Mouse (Mus musculus) A20 (cell line): ENCODE measurements at regions not wholly inside any gene's neighbourhood (a gene's known extent, or its start where the extent isn't known, plus 50 kb on each side); places are given as distances from the start of the nearest gene placed in this dataset.
A peak's percentile ranks its signal among the peaks of the same experiment; 100 is the strongest.

ENCODE experiments used
- DNase-seq: peaks from one replicate; pipeline ENCODE4 v3.0.0-alpha.2; 2011; ENCODE audit warnings: low read depth, low spot score

DNA sequence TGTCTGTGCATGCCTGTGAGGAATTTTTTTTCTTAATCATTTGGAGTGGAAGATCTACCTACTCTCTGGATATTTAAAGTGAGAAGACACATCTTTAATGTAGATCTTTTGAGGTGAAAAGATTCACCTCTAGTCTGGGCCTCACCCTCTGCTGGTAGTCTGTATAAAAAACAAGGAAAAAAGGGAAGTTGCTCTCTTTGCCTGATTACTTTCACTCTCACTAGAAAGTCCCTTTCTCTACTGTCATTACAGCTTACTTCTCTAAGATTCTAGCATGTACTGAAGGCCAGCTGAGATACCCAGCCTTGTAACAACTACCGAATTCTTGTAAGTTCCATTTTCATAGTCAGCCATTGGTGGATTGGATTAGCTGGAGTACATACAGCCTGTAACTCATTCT, 3791.9 kb downstream of the 9330182O14Rik start:
- DNase-seq: peak; percentile 8

DNA sequence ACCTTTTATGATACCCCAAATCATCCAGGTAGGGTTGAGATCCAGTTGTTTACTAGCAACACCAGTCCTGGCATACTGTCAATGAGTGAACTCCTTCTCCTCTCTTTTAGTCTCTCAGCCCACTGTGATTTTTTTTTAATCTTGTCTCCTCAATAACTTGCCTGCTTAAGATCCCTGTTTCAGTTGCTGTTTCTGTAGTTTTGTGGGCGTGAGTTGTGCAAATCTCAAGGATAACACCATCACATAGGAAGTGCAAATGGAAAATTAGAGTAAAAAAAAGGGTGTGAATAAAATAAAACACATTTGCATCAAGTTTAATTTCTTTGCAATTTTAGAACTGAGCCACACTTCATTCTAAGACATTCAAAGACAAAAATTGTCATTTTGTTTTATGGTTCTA, 3799.4 kb downstream of the 9330182O14Rik start:
- no peak for DNase-seq

DNA sequence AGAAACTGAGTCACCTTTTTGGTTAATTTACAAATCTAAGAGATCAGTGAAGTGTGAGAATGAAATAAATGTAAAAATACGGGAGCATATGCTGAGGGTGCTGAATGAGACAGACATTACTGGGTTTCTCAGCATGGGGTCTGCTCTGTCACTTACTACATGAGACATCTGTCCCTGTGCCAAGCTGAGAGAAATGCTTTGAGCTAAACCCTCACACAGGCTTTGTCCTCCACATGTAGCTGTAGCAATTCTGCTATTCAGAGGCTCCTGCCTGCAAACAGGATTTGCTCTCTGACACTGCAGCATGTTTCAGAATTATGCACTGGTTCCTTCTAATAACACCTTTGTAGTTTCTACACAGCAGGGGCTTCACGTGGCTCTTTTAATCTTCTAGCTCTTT, 3806.3 kb downstream of the 9330182O14Rik start:
- DNase-seq: no peak

DNA sequence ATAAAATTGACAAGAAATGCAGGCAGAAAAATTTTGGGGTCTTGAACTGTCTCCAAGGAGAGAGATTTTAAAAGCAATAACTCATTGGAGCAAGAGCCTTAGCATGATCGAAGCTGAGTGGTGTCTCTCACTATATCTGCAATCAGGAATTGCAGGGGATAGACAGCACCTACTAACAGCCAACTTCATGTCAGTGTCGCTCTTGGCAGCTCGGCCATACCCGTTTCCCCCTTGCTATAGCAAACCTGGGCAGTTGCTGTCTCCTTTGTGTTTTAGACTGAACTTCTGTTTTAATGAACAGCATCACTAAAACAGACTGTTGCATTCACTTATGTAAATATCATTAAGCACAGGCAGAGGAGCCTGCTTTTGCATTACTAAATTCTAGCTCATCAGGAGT, 3806.7 kb downstream of the 9330182O14Rik start:
- DNase-seq: no peak

DNA sequence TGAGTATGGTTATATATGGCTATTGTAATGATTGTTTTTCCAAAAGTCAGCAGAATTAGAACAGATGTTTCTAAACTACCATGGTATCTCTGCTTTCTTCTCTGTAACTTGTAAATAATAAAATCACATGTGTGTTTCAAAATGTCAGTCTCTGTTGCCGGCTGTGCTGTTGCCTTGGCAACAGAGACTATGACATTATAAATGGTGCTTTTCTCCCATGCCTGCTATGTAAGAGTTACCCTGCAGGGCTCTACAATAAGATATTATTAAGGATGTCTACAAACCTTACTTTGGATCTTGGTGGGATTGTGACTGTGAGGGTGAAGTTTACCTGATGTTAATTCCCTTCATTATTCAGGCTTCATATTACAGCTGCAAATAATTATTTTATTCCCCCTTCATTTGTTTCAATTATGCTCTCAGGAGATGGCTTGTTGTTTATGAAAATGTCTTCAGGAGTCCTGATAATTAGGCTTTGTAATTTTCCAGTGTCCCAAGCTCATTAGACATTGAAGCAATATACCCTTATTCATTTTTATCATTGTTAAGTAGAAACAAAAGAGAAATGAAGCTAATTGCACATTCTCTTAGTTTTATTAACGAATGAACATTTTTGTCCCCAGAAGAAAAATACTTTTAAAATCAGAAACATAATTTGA, 3808.0 kb downstream of the 9330182O14Rik start:
- no peak for DNase-seq

DNA sequence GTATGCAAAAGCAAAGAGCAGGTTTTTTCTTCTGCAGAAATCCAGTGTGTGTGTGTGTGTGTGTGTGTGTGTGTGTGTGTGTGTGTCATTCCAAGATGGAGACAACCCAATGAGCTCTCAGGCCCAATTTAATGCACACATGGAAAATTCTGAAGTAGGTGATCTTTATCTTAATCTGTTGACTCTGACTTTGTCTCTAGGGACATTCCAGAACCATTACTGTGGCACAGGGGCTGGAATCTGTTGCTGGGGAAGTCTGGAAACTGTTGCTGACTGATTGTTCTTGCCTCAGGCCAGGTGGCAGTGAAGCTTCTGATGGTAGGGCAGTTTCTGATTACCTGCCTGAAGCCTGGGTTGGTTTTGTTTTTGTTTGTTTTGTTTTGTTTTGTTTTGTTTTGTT, 3850.8 kb downstream of the 9330182O14Rik start:
- DNase-seq: no peak

DNA sequence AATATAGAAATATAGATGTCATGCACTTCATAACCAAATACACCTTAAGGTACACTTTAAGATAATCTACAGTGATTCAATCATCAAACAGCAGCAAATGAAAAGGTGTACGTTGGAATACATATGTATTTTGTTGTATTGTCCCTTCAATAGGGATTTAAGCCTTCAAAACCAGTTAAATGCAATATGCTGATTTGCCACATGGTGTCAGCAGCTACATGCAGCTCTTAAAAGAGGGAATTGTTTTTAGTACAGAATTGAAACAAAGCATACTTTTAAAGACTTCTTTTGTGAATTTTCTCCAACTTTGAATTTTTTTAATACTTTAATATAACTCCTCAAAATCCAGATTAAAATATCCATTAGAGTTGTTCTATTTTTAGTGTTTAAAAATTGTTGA, 3857.1 kb downstream of the 9330182O14Rik start:
- DNase-seq: peak; percentile 5

DNA sequence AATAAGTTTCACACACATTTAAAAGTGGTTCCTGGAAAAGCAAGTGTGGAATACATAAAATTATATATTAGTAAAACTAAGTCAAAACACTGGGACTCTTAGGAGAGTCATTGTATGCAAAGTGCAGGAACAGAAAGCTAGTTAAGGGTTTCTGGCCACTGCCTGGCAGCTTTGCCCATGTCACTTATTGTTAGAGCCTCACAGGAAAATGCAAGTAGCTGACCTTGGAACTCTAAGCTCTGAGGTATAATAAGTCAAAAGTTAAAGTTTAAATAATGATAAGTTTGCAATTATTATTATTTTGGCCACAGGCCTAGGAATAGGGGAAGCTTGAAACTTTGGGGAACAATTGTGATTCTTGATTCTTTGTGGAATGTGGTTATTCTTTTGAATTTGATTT, 3858.8 kb downstream of the 9330182O14Rik start:
- no peak for DNase-seq

DNA sequence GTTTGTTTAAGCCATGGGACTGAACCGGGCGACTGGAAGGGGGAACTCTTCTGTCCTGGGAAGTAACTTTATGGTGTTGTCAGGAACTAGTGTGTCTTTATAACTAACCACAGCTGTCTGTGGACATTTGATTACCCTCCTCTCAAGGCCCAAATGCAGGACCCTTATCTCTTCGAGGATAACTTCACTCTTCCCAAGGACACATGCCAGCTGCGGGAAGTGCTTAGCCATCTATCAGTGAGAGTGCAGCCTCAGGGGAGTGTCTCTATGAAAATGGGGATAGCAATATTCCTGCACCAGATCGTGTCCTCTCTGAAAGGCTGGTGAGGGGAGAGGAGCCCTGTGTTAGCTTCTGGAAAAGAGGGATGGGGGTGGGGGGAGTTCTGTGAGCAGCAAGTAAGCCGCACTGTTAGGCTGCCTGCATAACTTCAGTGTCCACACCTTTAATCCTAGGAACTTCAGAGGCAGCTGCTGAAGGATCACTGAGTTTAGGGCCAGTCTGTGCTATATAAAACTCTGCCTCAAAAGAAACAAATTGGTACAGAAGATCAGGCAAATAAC, 3892.4 kb downstream of the 9330182O14Rik start:
- no peak for DNase-seq

DNA sequence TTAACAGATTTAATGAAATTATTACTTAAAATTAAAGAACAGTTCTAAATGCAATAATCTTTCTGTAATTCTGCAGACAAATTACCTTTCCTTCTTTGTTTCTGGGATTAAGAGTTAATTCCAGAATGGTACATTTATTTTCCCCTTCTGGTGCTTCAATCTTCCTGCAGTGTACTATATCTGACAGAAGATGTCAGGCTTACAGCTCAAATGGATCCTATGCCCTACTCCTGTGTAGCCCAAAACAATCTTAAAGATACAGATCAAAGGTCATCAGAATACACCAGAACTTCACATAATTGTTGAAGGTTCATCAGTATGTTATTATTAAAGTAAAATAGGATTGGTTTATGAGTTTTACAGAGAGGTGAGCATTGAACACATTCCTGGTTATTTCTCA, 3901.7 kb downstream of the 9330182O14Rik start:
- DNase-seq: no peak

DNA sequence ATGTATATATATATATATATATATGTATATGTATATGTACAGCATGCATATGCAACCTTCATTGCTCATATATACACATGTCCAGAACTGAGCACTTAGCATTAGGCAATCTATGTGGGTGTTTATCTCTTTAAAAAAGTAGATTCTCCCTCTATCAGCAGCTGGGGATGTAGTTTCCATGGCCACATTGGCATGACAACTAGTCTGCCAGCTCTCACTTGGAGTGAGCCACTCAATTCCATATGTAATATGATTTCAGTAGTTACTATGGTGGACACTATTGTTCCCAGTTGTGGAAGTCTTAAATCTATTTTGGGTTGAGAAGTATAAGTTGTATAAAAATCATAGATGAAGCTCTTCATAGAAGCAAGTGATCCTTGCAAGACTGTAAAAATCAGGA, 3903.7 kb downstream of the 9330182O14Rik start:
- no peak for DNase-seq

DNA sequence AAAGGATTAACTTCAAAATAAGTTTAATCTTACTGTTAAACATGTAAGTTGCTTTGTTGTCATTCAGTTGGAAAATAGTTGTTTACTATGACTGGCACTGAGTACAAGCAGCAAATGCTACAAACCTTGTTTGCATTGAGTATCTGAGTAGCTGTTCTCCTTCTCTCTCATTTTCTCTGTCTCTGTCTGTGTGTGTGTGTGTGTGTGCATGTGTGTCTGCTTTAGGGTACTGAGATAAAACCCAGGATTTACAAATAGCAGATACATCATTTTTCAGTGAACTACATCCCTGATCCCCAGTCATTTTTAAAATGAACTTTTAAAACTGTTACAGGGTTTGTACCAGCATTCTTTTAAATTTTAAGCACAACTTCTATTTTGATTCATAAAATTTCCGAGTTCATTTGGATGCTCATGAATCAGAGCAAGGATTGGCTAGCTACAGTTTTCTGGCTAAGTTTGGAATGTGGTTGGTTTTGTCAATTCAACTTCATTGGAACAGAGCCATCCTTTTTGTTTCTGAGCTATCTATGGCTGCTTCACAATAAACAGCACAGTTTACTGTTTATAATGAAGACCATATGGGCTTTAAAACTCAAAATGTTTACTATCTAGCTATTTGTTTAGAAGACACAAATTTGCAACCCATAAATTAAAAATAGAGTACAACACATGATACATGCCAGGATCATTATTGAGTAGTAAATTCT, 3916.6 kb downstream of the 9330182O14Rik start:
- no peak for DNase-seq

DNA sequence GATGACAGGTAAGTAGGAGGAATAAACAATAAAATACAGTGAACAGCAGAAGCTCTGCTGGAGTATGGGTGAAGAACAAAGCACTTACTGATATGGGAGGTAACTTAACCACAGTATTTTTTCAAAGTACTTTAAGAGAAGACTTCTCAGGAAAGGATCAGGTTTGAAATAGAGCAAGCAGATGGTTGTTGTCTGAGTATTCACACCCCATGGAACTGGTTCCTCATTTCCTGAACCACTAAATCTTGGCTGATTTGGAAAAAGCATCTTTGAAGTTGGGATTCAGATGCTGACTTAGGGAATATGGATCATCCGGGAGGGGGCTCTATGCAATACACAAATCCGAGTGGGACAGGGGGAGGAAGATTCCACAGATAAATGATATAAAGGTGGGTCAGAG, 3930.7 kb downstream of the 9330182O14Rik start:
- no peak for DNase-seq

DNA sequence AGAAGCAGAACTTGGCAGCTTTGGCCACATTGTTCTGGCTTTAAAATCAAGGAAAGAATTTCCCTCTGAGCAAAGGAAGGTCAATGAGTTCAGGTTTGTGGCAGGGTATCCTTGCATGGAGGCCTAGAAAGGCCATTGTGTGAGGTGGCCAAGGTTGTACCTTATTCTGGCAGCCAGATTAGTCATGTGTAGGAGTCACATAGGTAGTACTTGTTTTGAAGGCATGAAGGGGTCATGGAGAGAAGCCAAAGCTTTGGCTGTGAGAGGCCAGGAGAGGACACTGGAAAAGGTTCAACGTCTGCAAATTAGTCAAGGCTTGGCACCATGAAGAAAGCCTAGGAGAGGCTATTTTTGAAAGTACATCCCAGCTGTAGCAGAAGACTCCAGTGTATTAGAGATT, 3949.5 kb downstream of the 9330182O14Rik start:
- DNase-seq: no peak

DNA sequence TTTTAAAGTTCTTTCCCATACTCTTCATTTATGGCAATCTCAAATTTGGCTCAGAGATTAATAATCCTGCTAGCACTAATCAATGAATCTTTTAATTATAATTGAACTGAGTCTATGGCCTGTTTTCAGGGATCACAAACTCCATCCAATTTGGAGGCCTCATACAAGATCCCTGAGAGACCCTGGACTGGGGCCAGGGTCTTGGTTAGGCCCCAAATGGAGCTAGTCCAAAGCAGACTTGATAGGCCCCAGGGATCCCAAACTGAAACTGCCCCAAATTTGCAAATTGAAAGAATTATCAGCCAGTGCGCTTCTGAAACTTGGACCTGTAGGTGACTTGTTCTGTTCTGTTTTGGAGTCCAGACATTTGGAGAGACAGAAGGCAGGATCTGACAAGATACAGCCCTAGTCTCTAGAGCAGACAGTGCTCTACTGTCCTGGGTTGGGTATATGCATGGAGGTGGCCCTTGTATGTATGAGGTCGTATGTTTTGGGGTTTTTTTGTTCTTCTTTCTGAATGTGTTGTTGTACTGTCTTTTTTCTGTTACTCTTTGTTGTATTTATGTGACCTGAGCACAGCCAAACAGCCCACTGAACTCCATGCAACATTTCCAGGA, 3978.3 kb downstream of the 9330182O14Rik start:
- DNase-seq: no peak

DNA sequence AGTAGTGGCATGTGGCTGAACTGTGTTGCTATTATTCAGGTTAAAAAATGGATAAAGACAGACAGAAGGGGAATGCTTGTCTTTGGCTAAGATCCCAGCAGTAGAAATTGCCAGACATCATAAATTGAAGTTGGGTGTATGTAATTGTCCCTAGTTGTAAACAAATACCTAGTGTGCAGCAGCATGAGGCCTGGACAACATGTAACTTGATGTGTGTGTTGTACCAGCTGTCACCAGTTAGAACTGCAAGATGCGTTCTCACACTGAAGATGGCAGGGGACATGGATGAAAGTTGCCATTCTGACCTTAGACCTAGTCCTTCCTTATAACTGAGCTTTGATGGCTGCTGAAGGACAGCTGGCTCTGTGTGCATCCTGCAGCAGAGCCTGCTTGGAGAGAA, 4000.0 kb downstream of the 9330182O14Rik start:
- no peak for DNase-seq
